Mouse (Mus musculus) lung, embryonic 16.5 days (tissue): ENCODE measurements around the gene Ccdc130. TPM values are rescaled to one million over a fixed set of nuclear protein-coding genes. Genes with fewer than 3 reads are reported as not detected.

ENCODE experiments used
- ATAC-seq: fragments of 200-750 bp; cut with Nextera tagmentation; 2 replicates; pipeline ENCODE4 v1.8.0; 2017; ENCODE audit warnings: low read depth, mild to moderate bottlenecking, moderate library complexity
- H3K27ac ChIP-seq: fragments of 300-500 bp; sonication (generic); 2 replicates; pipeline ENCODE4 v1.5.1; 2014; ENCODE audit warnings: mild to moderate bottlenecking, control low read depth, low read length
- H3K27me3 ChIP-seq: fragments of 300-500 bp; sonication (generic); 2 replicates; pipeline ENCODE4 v1.6.1; 2014; ENCODE audit warnings: low read depth, low read length, mixed read lengths; ENCODE audit not compliant: control insufficient read depth, insufficient read depth
- H3K36me3 ChIP-seq: fragments of 300-500 bp; sonication (generic); 2 replicates; pipeline ENCODE4 v1.6.1; 2014; ENCODE audit warnings: low read length; ENCODE audit not compliant: control insufficient read depth, insufficient read depth
- H3K4me1 ChIP-seq: fragments of 300-500 bp; sonication (generic); replicated peaks from 2 replicates; pipeline ENCODE4 v1.6.1; 2014; ENCODE audit warnings: low read length, mixed read lengths; ENCODE audit not compliant: control insufficient read depth, insufficient read depth
- H3K4me2 ChIP-seq: fragments of 300-500 bp; sonication (generic); 2 replicates; pipeline ENCODE4 v1.6.1; 2014; ENCODE audit warnings: low read depth, low read length, control low read depth
- H3K4me3 ChIP-seq: fragments of 300-500 bp; sonication (generic); 2 replicates; pipeline ENCODE4 v1.5.1; 2014; ENCODE audit warnings: mild to moderate bottlenecking, low read length, control low read depth
- H3K9ac ChIP-seq: fragments of 300-500 bp; sonication (generic); 2 replicates; pipeline ENCODE4 v1.6.1; 2014; ENCODE audit warnings: low read length, control low read depth
- H3K9me3 ChIP-seq: fragments of 300-500 bp; sonication (generic); 2 replicates; pipeline ENCODE4 v1.6.1; 2016; ENCODE audit warnings: low read length; ENCODE audit not compliant: control insufficient read depth
- WGBS: fragments of 180-500 bp; shearing (Covaris S2); extraction: QIAGEN DNeasy Blood & Tissue Kit; methylation state at CpG from one replicate; pipeline ENCODE4 v1.1.7; 2014; 5-methylcytosine and 5-hydroxymethylcytosine counted together
- polyA plus RNA-seq: library from polyadenylated mRNA; unstranded; fragments of >200 nt; fragmentation: Nextera tagmentation; extraction: Ambion mirVana; gene quantifications from 2 replicates; pipeline ENCODE4 v1.2.1, GENCODE M21; 2015

Ccdc130 gene
- polyA plus RNA-seq, 1 experiment from 2014 or later, result 19.4 TPM

- 81% methylated on average over 21 of the region's 21 CpGs for WGBS
- Histone ChIP-seq H3K36me3 (peaks cover 49% of the 10 kb centered on the region), H3K4me3 (no peak overlapping the region), H3K4me1 (no peaks in the 10 kb centered on the region), H3K9ac (no peak overlapping the region), H3K9me3 (no peaks in the 10 kb centered on the region), H3K27me3 (no peaks in the 10 kb centered on the region), H3K27ac (no peak overlapping the region), H3K4me2 (no peak overlapping the region)
- ATAC-seq, result no peak
Measured at GRCm38 (mm10) chr8:84223322-84224029, 46.7 kb downstream of the Ccdc130 start.

- Histone ChIP-seq H3K4me2 (no peak overlapping the region), H3K9me3 (no peaks in the 10 kb centered on the region), H3K9ac (no peak overlapping the region), H3K4me1 (no peaks in the 10 kb centered on the region), H3K36me3 (peaks cover 51% of the 10 kb centered on the region), H3K27ac (no peak overlapping the region), H3K27me3 (no peaks in the 10 kb centered on the region), H3K4me3 (no peak overlapping the region)
- WGBS, result 88% methylated on average over 9 of the region's 9 CpGs
- no peak for ATAC-seq
Measured at GRCm38 (mm10) chr8:84222566-84223165, 47.5 kb downstream of the Ccdc130 start.

GRCm38 (mm10) chr8:84220105-84220504, 50.1 kb downstream of the Ccdc130 start:
- Histone ChIP-seq H3K4me1 (no peaks in the 10 kb centered on the region), H3K9ac (no peak overlapping the region), H3K4me3 (no peak overlapping the region), H3K4me2 (no peak overlapping the region), H3K9me3 (no peaks in the 10 kb centered on the region), H3K27me3 (no peaks in the 10 kb centered on the region), H3K27ac (no peak overlapping the region), H3K36me3 (peaks cover 48% of the 10 kb centered on the region)
- ATAC-seq, result no peak
- WGBS, result 75% methylated on average over 7 of the region's 7 CpGs

- Histone ChIP-seq H3K27me3 (no peaks in the 10 kb centered on the region), H3K4me1 (no peaks in the 10 kb centered on the region), H3K36me3 (peaks cover 44% of the 10 kb centered on the region), H3K4me2 (no peak overlapping the region), H3K9ac (no peak overlapping the region), H3K4me3 (no peak overlapping the region), H3K9me3 (no peaks in the 10 kb centered on the region), H3K27ac (no peak overlapping the region)
- ATAC-seq, result no peak
- 90% methylated on average over 5 of the region's 5 CpGs for WGBS
Measured at GRCm38 (mm10) chr8:84218143-84218542, 52.0 kb downstream of the Ccdc130 start.

GRCm38 (mm10) chr8:84217206-84217605, 53.0 kb downstream of the Ccdc130 start:
- 91% methylated on average over 11 of the region's 11 CpGs for WGBS
- no peak overlapping the region for H3K4me2 ChIP-seq
- no peaks in the 10 kb centered on the region for H3K27me3 ChIP-seq
- no peak overlapping the region for H3K4me3 ChIP-seq
- H3K9ac ChIP-seq, result no peak overlapping the region
- no peaks in the 10 kb centered on the region for H3K4me1 ChIP-seq
- no peak overlapping the region for H3K27ac ChIP-seq
- H3K9me3 ChIP-seq, result no peaks in the 10 kb centered on the region
- peaks cover 48% of the 10 kb centered on the region for H3K36me3 ChIP-seq
- no peak for ATAC-seq

- Histone ChIP-seq H3K4me1 (peaks cover 4% of the 10 kb centered on the region), H3K9ac (no peak overlapping the region), H3K27me3 (no peaks in the 10 kb centered on the region), H3K4me3 (no peak overlapping the region), H3K4me2 (no peak overlapping the region), H3K9me3 (no peaks in the 10 kb centered on the region), H3K36me3 (peaks cover 50% of the 10 kb centered on the region), H3K27ac (no peak overlapping the region)
- 90% methylated on average over 4 of the region's 4 CpGs for WGBS
- ATAC-seq, result no peak
Measured at GRCm38 (mm10) chr8:84213277-84213676, 56.9 kb downstream of the Ccdc130 start.

- Histone ChIP-seq H3K4me1 (peaks cover 7% of the 10 kb centered on the region), H3K27ac (no peak overlapping the region), H3K4me2 (no peak overlapping the region), H3K4me3 (no peak overlapping the region), H3K9me3 (no peaks in the 10 kb centered on the region), H3K36me3 (peaks cover 39% of the 10 kb centered on the region), H3K27me3 (no peaks in the 10 kb centered on the region), H3K9ac (no peak overlapping the region)
- WGBS, result 88% methylated on average over 31 of the region's 31 CpGs
- ATAC-seq, result no peak
Measured at GRCm38 (mm10) chr8:84211881-84212563, 58.2 kb downstream of the Ccdc130 start.

- Histone ChIP-seq H3K4me2 (no peak overlapping the region), H3K9me3 (no peaks in the 10 kb centered on the region), H3K36me3 (peaks cover 35% of the 10 kb centered on the region), H3K4me1 (peaks cover 7% of the 10 kb centered on the region), H3K9ac (no peak overlapping the region), H3K4me3 (no peak overlapping the region), H3K27me3 (no peaks in the 10 kb centered on the region), H3K27ac (no peak overlapping the region)
- no peak for ATAC-seq
- 78% methylated on average over 3 of the region's 3 CpGs for WGBS
Measured at GRCm38 (mm10) chr8:84211202-84211601, 59.0 kb downstream of the Ccdc130 start.

GRCm38 (mm10) chr8:84210167-84210791, 59.9 kb downstream of the Ccdc130 start:
- Histone ChIP-seq H3K4me3 (no peak overlapping the region), H3K36me3 (peaks cover 30% of the 10 kb centered on the region), H3K9ac (no peak overlapping the region), H3K4me2 (no peak overlapping the region), H3K4me1 (peaks cover 7% of the 10 kb centered on the region), H3K27me3 (no peaks in the 10 kb centered on the region), H3K9me3 (no peaks in the 10 kb centered on the region), H3K27ac (no peak overlapping the region)
- WGBS, result 51% methylated on average over 28 of the region's 34 CpGs
- 0 out of 2 replicates have a peak, but pooled peaks have one; percentile 34 for ATAC-seq
